ENCODE assay signal across 24 mouse cellular contexts in genomic region chr19:56278366-56278765, GRCm38 (mm10). TPM values are rescaled to one million over a fixed set of nuclear protein-coding genes. Genes with fewer than 3 reads are reported as not detected.
DNase-seq lines count a peak whose midpoint lies in the region; ATAC-seq and TF ChIP-seq lines count a peak whose summit lies in the region.
"Had no signal": no experiment of that assay in that cellular context is flagged by ENCODE, and none has a peak within 500 bp of the region (broad histone marks: within the 10 kb centered on the region; RNA-seq: fewer than 3 reads in every experiment).

No protein-coding gene starts in this region.

- H3K9me3 ChIP-seq in liver, embryonic 11.5 days (ENCODE audit: control insufficient read depth, low read length): no peaks in the 10 kb centered on the region
- no peaks in the 10 kb centered on the region for H3K9me3 ChIP-seq in liver, embryonic 15.5 days (replicated peaks)
- no peaks in the 10 kb centered on the region for H3K9me3 ChIP-seq in liver, embryonic 12.5 days (replicated peaks)
- no peaks in the 10 kb centered on the region for H3K9me3 ChIP-seq in liver, embryonic 16.5 days (replicated peaks; ENCODE audit: control insufficient read depth, low read length)
- H3K9me3 ChIP-seq in liver, postnatal 0 days (ENCODE audit: low read length): no peaks in the 10 kb centered on the region
- H3K9me3 ChIP-seq: embryonic facial prominence, embryonic 10.5 days; embryonic facial prominence, embryonic 12.5 days; forebrain, embryonic 13.5 days; forebrain, embryonic 15.5 days had no signal

- H3K9ac ChIP-seq in liver, adult 2 months (ENCODE audit: low read depth, low read length): peak overlapping the region; percentile 12; the same call in 1 of the 2 replicates
- no peak overlapping the region for H3K9ac ChIP-seq in liver, embryonic 11.5 days (ENCODE audit: low read depth, low read length)
- no peak overlapping the region for H3K9ac ChIP-seq in liver, embryonic 15.5 days
- no peak overlapping the region for H3K9ac ChIP-seq in liver, embryonic 12.5 days
- H3K9ac ChIP-seq in liver, embryonic 16.5 days (ENCODE audit: low read depth, low read length): no peak overlapping the region
- H3K9ac ChIP-seq in liver, postnatal 0 days (replicated peaks): no peak overlapping the region
- H3K9ac ChIP-seq: embryonic facial prominence, embryonic 12.5 days; forebrain, embryonic 13.5 days; forebrain, embryonic 15.5 days had no signal

- H3K36me3 ChIP-seq in liver, adult 2 months (ENCODE audit: control insufficient read depth, insufficient read depth, low read length): no peaks in the 10 kb centered on the region
- no peaks in the 10 kb centered on the region for H3K36me3 ChIP-seq in liver, embryonic 11.5 days (ENCODE audit: control insufficient read depth, insufficient read depth, low read length)
- no peaks in the 10 kb centered on the region for H3K36me3 ChIP-seq in liver, embryonic 15.5 days (replicated peaks)
- H3K36me3 ChIP-seq in liver, embryonic 12.5 days: no peaks in the 10 kb centered on the region
- H3K36me3 ChIP-seq in liver, embryonic 16.5 days (ENCODE audit: control insufficient read depth, insufficient read depth): no peaks in the 10 kb centered on the region
- H3K36me3 ChIP-seq in liver, postnatal 0 days (replicated peaks; ENCODE audit: insufficient read depth, low read length): no peaks in the 10 kb centered on the region
- H3K36me3 ChIP-seq: embryonic facial prominence, embryonic 10.5 days; embryonic facial prominence, embryonic 12.5 days; forebrain, embryonic 15.5 days had no signal

- no peak for TF ChIP-seq CTCF in liver, adult 2 months (IDR thresholded peaks at IDR 0.05; ENCODE audit: low read depth, low read length)
- TF ChIP-seq CTCF in liver, postnatal 0 days (IDR thresholded peaks at IDR 0.05; ENCODE audit: low read depth): no peak

- H3K4me2 ChIP-seq in liver, embryonic 11.5 days: no peak overlapping the region
- peak overlapping the region; percentile 27; the same call in 1 of the 2 replicates for H3K4me2 ChIP-seq in liver, embryonic 15.5 days
- no peak overlapping the region for H3K4me2 ChIP-seq in liver, embryonic 12.5 days
- no peak overlapping the region for H3K4me2 ChIP-seq in liver, embryonic 16.5 days (ENCODE audit: low read depth, low read length)
- no peak overlapping the region for H3K4me2 ChIP-seq in liver, postnatal 0 days (ENCODE audit: low read depth, low read length)
- H3K4me2 ChIP-seq: embryonic facial prominence, embryonic 12.5 days; forebrain, embryonic 13.5 days; forebrain, embryonic 15.5 days had no signal

- no peak for TF ChIP-seq EP300 in liver, postnatal 0 days (IDR thresholded peaks at IDR 0.05; ENCODE audit: low read depth)

- peak; percentile 85 for DNase-seq in liver, adult 2 months (ENCODE audit: extremely low read depth, low read depth, low spot score)
- DNase-seq in liver, embryonic 11.5 days (ENCODE audit: low spot score): no peak
- no peak for DNase-seq in liver, postnatal 0 days
- no peak for DNase-seq in right cerebral cortex, postnatal 4 days
- DNase-seq: adrenal gland, adult 2 months; adrenal gland, postnatal 10 days; adrenal gland, postnatal 25 days; cerebellum, adult 11 months; cerebellum, adult 18-20 months; cerebellum, adult 8-10 months; cerebellum, adult 9-11 months; cerebellum, postnatal 14 days; cerebellum, postnatal 36 days had no signal

- 20% methylated on average over 11 of the region's 11 CpGs for WGBS in liver, adult 2 months
- WGBS in liver, embryonic 11.5 days: 70% methylated on average over 11 of the region's 11 CpGs
- 67% methylated on average over 11 of the region's 11 CpGs for WGBS in liver, embryonic 15.5 days (ENCODE audit: insufficient replicate concordance)
- WGBS in liver, embryonic 12.5 days (ENCODE audit: insufficient replicate concordance): 68% methylated on average over 11 of the region's 11 CpGs
- 62% methylated on average over 11 of the region's 11 CpGs for WGBS in liver, embryonic 16.5 days (ENCODE audit: insufficient replicate concordance)
- WGBS in liver, postnatal 0 days (ENCODE audit: insufficient replicate concordance): 56% methylated on average over 11 of the region's 11 CpGs

- no peak for TF ChIP-seq POLR2A in liver, adult 2 months (IDR thresholded peaks at IDR 0.05; ENCODE audit: extremely low read depth, insufficient read depth, low read length)

- no peaks in the 10 kb centered on the region; the same call in 1 of the 2 replicates for H3K79me2 ChIP-seq in liver, adult 2 months (ENCODE audit: control insufficient read depth, insufficient read depth, low read length)

- no peak for ATAC-seq in liver, embryonic 11.5 days (replicated peaks; ENCODE audit: low FRiP score)
- 0 out of 2 replicates have a peak, but pooled peaks have one; percentile 14 for ATAC-seq in liver, embryonic 15.5 days (ENCODE audit: insufficient read depth)
- ATAC-seq in liver, embryonic 12.5 days: no peak; the same call in 1 of the 2 replicates
- no peak for ATAC-seq in liver, embryonic 16.5 days (ENCODE audit: low read depth)
- peak; percentile 77 for ATAC-seq in liver, postnatal 0 days
- ATAC-seq: forebrain, embryonic 13.5 days; forebrain, embryonic 15.5 days had no signal

- peak overlapping the region; percentile 88 for H3K27ac ChIP-seq in liver, adult 2 months (replicated peaks; ENCODE audit: insufficient read depth, low read depth, low read length)
- no peak overlapping the region for H3K27ac ChIP-seq in liver, embryonic 11.5 days (ENCODE audit: low read depth, low read length)
- no peak overlapping the region for H3K27ac ChIP-seq in liver, embryonic 15.5 days (replicated peaks)
- no peak overlapping the region for H3K27ac ChIP-seq in liver, embryonic 12.5 days
- H3K27ac ChIP-seq in liver, embryonic 16.5 days (ENCODE audit: low read length): 0 out of 2 replicates have a peak overlapping the region, but pooled peaks have one; percentile 6
- peak overlapping the region; percentile 60 for H3K27ac ChIP-seq in liver, postnatal 0 days (ENCODE audit: low read depth)
- H3K27ac ChIP-seq: embryonic facial prominence, embryonic 10.5 days; embryonic facial prominence, embryonic 12.5 days; forebrain, embryonic 13.5 days; forebrain, embryonic 15.5 days had no signal

- peaks cover 11% of the 10 kb centered on the region for H3K4me1 ChIP-seq in liver, adult 2 months (ENCODE audit: control insufficient read depth, insufficient read depth, low read length)
- H3K4me1 ChIP-seq in liver, embryonic 11.5 days (replicated peaks; ENCODE audit: control insufficient read depth, insufficient read depth, low read length): no peaks in the 10 kb centered on the region
- H3K4me1 ChIP-seq in liver, embryonic 15.5 days (replicated peaks): peaks cover 20% of the 10 kb centered on the region
- H3K4me1 ChIP-seq in liver, embryonic 12.5 days: peaks cover 5% of the 10 kb centered on the region; the same call in 1 of the 2 replicates
- H3K4me1 ChIP-seq in liver, embryonic 16.5 days (ENCODE audit: control insufficient read depth, low read depth, low read length): no peaks in the 10 kb centered on the region; the same call in 1 of the 2 replicates
- H3K4me1 ChIP-seq in liver, postnatal 0 days (ENCODE audit: insufficient read depth): peaks cover 17% of the 10 kb centered on the region
- H3K4me1 ChIP-seq: embryonic facial prominence, embryonic 12.5 days; forebrain, embryonic 13.5 days; forebrain, embryonic 15.5 days had no signal

- H3K27me3 ChIP-seq in liver, adult 2 months (ENCODE audit: control insufficient read depth, insufficient read depth, low read length): no peaks in the 10 kb centered on the region
- no peaks in the 10 kb centered on the region for H3K27me3 ChIP-seq in liver, embryonic 11.5 days (replicated peaks; ENCODE audit: control insufficient read depth, insufficient read depth, low read length)
- no peaks in the 10 kb centered on the region for H3K27me3 ChIP-seq in liver, embryonic 15.5 days
- H3K27me3 ChIP-seq in liver, embryonic 12.5 days (replicated peaks): no peaks in the 10 kb centered on the region
- H3K27me3 ChIP-seq in liver, embryonic 16.5 days (ENCODE audit: control insufficient read depth, insufficient read depth, low read depth, low read length): no peaks in the 10 kb centered on the region
- no peaks in the 10 kb centered on the region for H3K27me3 ChIP-seq in liver, postnatal 0 days (ENCODE audit: insufficient read depth, low read length)
- H3K27me3 ChIP-seq: embryonic facial prominence, embryonic 12.5 days; forebrain, embryonic 13.5 days; forebrain, embryonic 15.5 days had no signal

- peak overlapping the region; percentile 1; the same call in 1 of the 2 replicates for H3K4me3 ChIP-seq in liver, adult 2 months (ENCODE audit: insufficient read depth, low read depth, low read length)
- no peak overlapping the region for H3K4me3 ChIP-seq in liver, embryonic 11.5 days (ENCODE audit: low read depth, low read length)
- H3K4me3 ChIP-seq in liver, embryonic 15.5 days (replicated peaks): no peak overlapping the region
- no peak overlapping the region for H3K4me3 ChIP-seq in liver, embryonic 12.5 days
- H3K4me3 ChIP-seq in liver, embryonic 16.5 days (ENCODE audit: low read depth, low read length): no peak overlapping the region
- H3K4me3 ChIP-seq in liver, postnatal 0 days (ENCODE audit: low read depth, low read length): no peak overlapping the region
- H3K4me3 ChIP-seq: embryonic facial prominence, embryonic 10.5 days; embryonic facial prominence, embryonic 12.5 days; forebrain, embryonic 13.5 days; forebrain, embryonic 15.5 days had no signal

RNA-seq across cellular contexts. Expression of gene Habp2, which starts 8.6 kb away (rescaled TPM):
- total RNA-seq in liver, adult 2 months (2014; rRNA removed): 172 and 213 TPM in 2 replicates
- polyA plus RNA-seq in liver, adult 2 months (2012; rRNA removed): 354 and 371 TPM in 2 replicates
- 56.3 and 65.6 TPM in 2 replicates for polyA plus RNA-seq in liver, embryonic 11.5 days (2014; fragmentation: Nextera tagmentation; extraction: Ambion mirVana)
- polyA plus RNA-seq in liver, embryonic 15.5 days (2015; fragmentation: Nextera tagmentation; extraction: Ambion mirVana): 61.8 and 70.8 TPM in 2 replicates
- 40.8 and 42.9 TPM in 2 replicates for polyA plus RNA-seq in liver, embryonic 12.5 days (2016; fragmentation: Nextera tagmentation; extraction: Ambion mirVana)
- polyA plus RNA-seq in liver, embryonic 16.5 days (2015; fragmentation: Nextera tagmentation; extraction: Ambion mirVana): 71.3 and 78.4 TPM in 2 replicates
- 48.4 and 49.3 TPM in 2 replicates for polyA plus RNA-seq in liver, postnatal 0 days (2015; fragmentation: Nextera tagmentation; extraction: Ambion mirVana)
- total RNA-seq: adrenal gland, postnatal 25 days; MEL had no signal
- polyA plus RNA-seq: brain, embryonic 14.5 days; cortical plate, adult 2 months; embryonic facial prominence, embryonic 10.5 days; embryonic facial prominence, embryonic 12.5 days; forebrain, embryonic 11.5 days; forebrain, embryonic 15.5 days had no signal

Comparison
In these comparisons a context has a peak if more than half of its experiments do, and no peak if none do; other contexts are left out.
1. H3K27ac ChIP-seq: peak in liver, adult 2 months (single experiment), liver, embryonic 16.5 days (single experiment) and liver, postnatal 0 days (single experiment); none in liver, embryonic 11.5 days (single experiment), liver, embryonic 15.5 days (single experiment) and liver, embryonic 12.5 days (single experiment).
2. ATAC-seq: peak in liver, embryonic 15.5 days (single experiment) and liver, postnatal 0 days (single experiment); none in liver, embryonic 11.5 days (single experiment), liver, embryonic 12.5 days (single experiment) and liver, embryonic 16.5 days (single experiment).